Mouse (Mus musculus): ENCODE data around the gene Fdxr. TPM values are rescaled to one million over a fixed set of nuclear protein-coding genes. Genes with fewer than 3 reads are reported as not detected.
A peak's percentile ranks its signal among the peaks of the same experiment; 100 is the strongest.

Gene Fdxr
- polyA plus RNA-seq, 1 experiment = 36.3 TPM

GRCm38 (mm10) chr11:115241402-115241801, 35.4 kb downstream of the Fdxr start:
- no peaks in the 10 kb centered on the region for H3K27me3 ChIP-seq (ENCODE audit: control insufficient read depth, insufficient read depth, low read length)
- peaks cover 37% of the 10 kb centered on the region for H3K4me1 ChIP-seq (replicated peaks; ENCODE audit: control insufficient read depth, insufficient read depth, low read length)
- TF ChIP-seq CTCF (IDR thresholded peaks at IDR 0.05; ENCODE audit: borderline replicate concordance, control insufficient read depth, extremely low read depth, insufficient read depth, low read length, poor library complexity) = no peak
- no peak for TF ChIP-seq POLR2A (IDR thresholded peaks at IDR 0.05; ENCODE audit: control insufficient read depth, extremely low read depth, insufficient read depth, low read length, poor library complexity)
- no peak for DNase-seq
- H3K27ac ChIP-seq (ENCODE audit: control insufficient read depth, insufficient read depth, low read length) = no peak overlapping the region
- WGBS = 86% methylated on average over 11 of the region's 11 CpGs
- H3K36me3 ChIP-seq (ENCODE audit: control insufficient read depth, insufficient read depth, low read length) = 0 out of 2 replicates have a peak, but pooled peaks cover 3% of the 10 kb centered on the region
- H3K4me3 ChIP-seq (ENCODE audit: control insufficient read depth, insufficient read depth, low read length) = no peak overlapping the region

GRCm38 (mm10) chr11:115236570-115236969, 40.3 kb downstream of the Fdxr start:
- DNase-seq = no peak
- Histone ChIP-seq H3K27ac (ENCODE audit: control insufficient read depth, insufficient read depth, low read length) (no peak overlapping the region), H3K27me3 (ENCODE audit: control insufficient read depth, insufficient read depth, low read length) (no peaks in the 10 kb centered on the region), H3K4me1 (replicated peaks; ENCODE audit: control insufficient read depth, insufficient read depth, low read length) (peaks cover 63% of the 10 kb centered on the region), H3K36me3 (ENCODE audit: control insufficient read depth, insufficient read depth, low read length) (no peaks in the 10 kb centered on the region), H3K4me3 (ENCODE audit: control insufficient read depth, insufficient read depth, low read length) (no peak overlapping the region)
- 86% methylated on average over 5 of the region's 5 CpGs for WGBS
- TF ChIP-seq POLR2A (IDR thresholded peaks at IDR 0.05; ENCODE audit: control insufficient read depth, extremely low read depth, insufficient read depth, low read length, poor library complexity) (no peak), CTCF (IDR thresholded peaks at IDR 0.05; ENCODE audit: borderline replicate concordance, control insufficient read depth, extremely low read depth, insufficient read depth, low read length, poor library complexity) (no peak)

- H3K27ac ChIP-seq (ENCODE audit: control insufficient read depth, insufficient read depth, low read length) = no peak overlapping the region
- peaks cover 71% of the 10 kb centered on the region for H3K4me1 ChIP-seq (replicated peaks; ENCODE audit: control insufficient read depth, insufficient read depth, low read length)
- 94% methylated on average over 15 of the region's 15 CpGs for WGBS
- no peaks in the 10 kb centered on the region for H3K27me3 ChIP-seq (ENCODE audit: control insufficient read depth, insufficient read depth, low read length)
- H3K4me3 ChIP-seq (ENCODE audit: control insufficient read depth, insufficient read depth, low read length) = no peak overlapping the region
- no peak for DNase-seq
- TF ChIP-seq CTCF (IDR thresholded peaks at IDR 0.05; ENCODE audit: borderline replicate concordance, control insufficient read depth, extremely low read depth, insufficient read depth, low read length, poor library complexity) = no peak
- TF ChIP-seq POLR2A (IDR thresholded peaks at IDR 0.05; ENCODE audit: control insufficient read depth, extremely low read depth, insufficient read depth, low read length, poor library complexity) = no peak
- H3K36me3 ChIP-seq (ENCODE audit: control insufficient read depth, insufficient read depth, low read length) = no peaks in the 10 kb centered on the region
Measured at GRCm38 (mm10) chr11:115234320-115235044, 42.4 kb downstream of the Fdxr start.

- TF ChIP-seq POLR2A (IDR thresholded peaks at IDR 0.05; ENCODE audit: control insufficient read depth, extremely low read depth, insufficient read depth, low read length, poor library complexity) = no peak
- no peak for TF ChIP-seq CTCF (IDR thresholded peaks at IDR 0.05; ENCODE audit: borderline replicate concordance, control insufficient read depth, extremely low read depth, insufficient read depth, low read length, poor library complexity)
- Histone ChIP-seq H3K4me1 (replicated peaks; ENCODE audit: control insufficient read depth, insufficient read depth, low read length) (peaks cover 79% of the 10 kb centered on the region), H3K27ac (ENCODE audit: control insufficient read depth, insufficient read depth, low read length) (peak overlapping the region; percentile 99; the same call in 1 of the 2 replicates), H3K4me3 (ENCODE audit: control insufficient read depth, insufficient read depth, low read length) (no peak overlapping the region), H3K27me3 (ENCODE audit: control insufficient read depth, insufficient read depth, low read length) (no peaks in the 10 kb centered on the region), H3K36me3 (ENCODE audit: control insufficient read depth, insufficient read depth, low read length) (no peaks in the 10 kb centered on the region)
- 94% methylated on average over 20 of the region's 20 CpGs for WGBS
- DNase-seq = no peak
Measured at GRCm38 (mm10) chr11:115233526-115234290, 43.1 kb downstream of the Fdxr start.

- WGBS = 90% methylated on average over 5 of the region's 5 CpGs
- Histone ChIP-seq H3K27me3 (ENCODE audit: control insufficient read depth, insufficient read depth, low read length) (no peaks in the 10 kb centered on the region), H3K4me1 (replicated peaks; ENCODE audit: control insufficient read depth, insufficient read depth, low read length) (peaks cover 87% of the 10 kb centered on the region), H3K4me3 (ENCODE audit: control insufficient read depth, insufficient read depth, low read length) (no peak overlapping the region), H3K27ac (ENCODE audit: control insufficient read depth, insufficient read depth, low read length) (peak overlapping the region; percentile 99), H3K36me3 (ENCODE audit: control insufficient read depth, insufficient read depth, low read length) (no peaks in the 10 kb centered on the region)
- TF ChIP-seq POLR2A (IDR thresholded peaks at IDR 0.05; ENCODE audit: control insufficient read depth, extremely low read depth, insufficient read depth, low read length, poor library complexity) (no peak), CTCF (IDR thresholded peaks at IDR 0.05; ENCODE audit: borderline replicate concordance, control insufficient read depth, extremely low read depth, insufficient read depth, low read length, poor library complexity) (no peak)
- DNase-seq = no peak
Measured at GRCm38 (mm10) chr11:115232889-115233288, 44.0 kb downstream of the Fdxr start.

- Histone ChIP-seq H3K27ac (ENCODE audit: control insufficient read depth, insufficient read depth, low read length) (peak overlapping the region; percentile 99), H3K4me3 (ENCODE audit: control insufficient read depth, insufficient read depth, low read length) (no peak overlapping the region), H3K27me3 (ENCODE audit: control insufficient read depth, insufficient read depth, low read length) (no peaks in the 10 kb centered on the region), H3K4me1 (replicated peaks; ENCODE audit: control insufficient read depth, insufficient read depth, low read length) (peaks cover 92% of the 10 kb centered on the region), H3K36me3 (ENCODE audit: control insufficient read depth, insufficient read depth, low read length) (no peaks in the 10 kb centered on the region)
- WGBS = 46% methylated on average over 9 of the region's 9 CpGs
- TF ChIP-seq CTCF (IDR thresholded peaks at IDR 0.05; ENCODE audit: borderline replicate concordance, control insufficient read depth, extremely low read depth, insufficient read depth, low read length, poor library complexity) (no peak), POLR2A (IDR thresholded peaks at IDR 0.05; ENCODE audit: control insufficient read depth, extremely low read depth, insufficient read depth, low read length, poor library complexity) (no peak)
- no peak for DNase-seq
Measured at GRCm38 (mm10) chr11:115231924-115232323, 44.9 kb downstream of the Fdxr start.
